Mouse (Mus musculus) embryonic facial prominence, embryonic 13.5 days (tissue): ENCODE data around the gene Phykpl. TPM values are rescaled to one million over a fixed set of nuclear protein-coding genes. Genes with fewer than 3 reads are reported as not detected.

Source experiments
- ATAC-seq: fragments of 200-750 bp; cut with Nextera tagmentation; 2 replicates; pipeline ENCODE4 v1.8.0; 2017; ENCODE audit warnings: low read depth; ENCODE audit not compliant: insufficient number of reproducible peaks, insufficient read depth, low FRiP score, low TSS enrichment
- H3K27ac ChIP-seq: fragments of 300-500 bp; sonication (generic); 2 replicates; pipeline ENCODE4 v1.5.1; 2015; ENCODE audit warnings: moderate library complexity, mild to moderate bottlenecking, inconsistent platforms
- H3K27me3 ChIP-seq: fragments of 300-500 bp; sonication (generic); 2 replicates; pipeline ENCODE4 v1.6.1; 2015; ENCODE audit warnings: mild to moderate bottlenecking, inconsistent platforms
- H3K36me3 ChIP-seq: fragments of 300-500 bp; sonication (generic); 2 replicates; pipeline ENCODE4 v1.6.1; 2015; ENCODE audit warnings: mild to moderate bottlenecking, inconsistent platforms
- H3K4me1 ChIP-seq: fragments of 300-500 bp; sonication (generic); 2 replicates; pipeline ENCODE4 v1.6.1; 2015; ENCODE audit warnings: inconsistent platforms
- H3K4me2 ChIP-seq: fragments of 300-500 bp; sonication (generic); 2 replicates; pipeline ENCODE4 v1.6.1; 2015; ENCODE audit warnings: moderate library complexity, mild to moderate bottlenecking, inconsistent platforms
- H3K4me3 ChIP-seq: fragments of 300-500 bp; sonication (generic); 2 replicates; pipeline ENCODE4 v1.5.1; 2015; ENCODE audit warnings: mild to moderate bottlenecking, inconsistent platforms
- H3K9ac ChIP-seq: fragments of 300-500 bp; sonication (generic); 2 replicates; pipeline ENCODE4 v1.6.1; 2015; ENCODE audit warnings: mild to moderate bottlenecking, inconsistent platforms
- H3K9me3 ChIP-seq: fragments of 300-500 bp; sonication (generic); 2 replicates; pipeline ENCODE4 v1.6.1; 2016; ENCODE audit warnings: inconsistent platforms
- WGBS: fragments of 180-500 bp; shearing (Covaris S2); methylation state at CpG from one replicate; pipeline ENCODE4 v1.1.7; 2015; ENCODE audit warnings: mixed read lengths; 5-methylcytosine and 5-hydroxymethylcytosine counted together
- polyA plus RNA-seq: library from polyadenylated mRNA; unstranded; fragments of >200 nt; fragmentation: Nextera tagmentation; extraction: Ambion mirVana; gene quantifications from 2 replicates; pipeline ENCODE4 v1.2.1, GENCODE M21; 2015

Phykpl gene
- polyA plus RNA-seq, 1 experiment from 2014 or later = 19.0 TPM

GRCm38 (mm10) chr11:51646245-51646644 lies 61.7 kb downstream of the Phykpl start:
- Histone ChIP-seq H3K27me3 (peaks cover 15% of the 10 kb centered on the region), H3K36me3 (peaks cover 34% of the 10 kb centered on the region), H3K4me3 (no peak overlapping the region), H3K9ac (peak overlapping the region; percentile 36; the same call in 1 of the 2 replicates), H3K27ac (no peak overlapping the region; the same call in 1 of the 2 replicates), H3K4me1 (peaks cover 39% of the 10 kb centered on the region), H3K9me3 (no peaks in the 10 kb centered on the region), H3K4me2 (no peak overlapping the region)
- ATAC-seq = no peak
- 73% methylated on average over 7 of the region's 7 CpGs for WGBS

- 61% methylated on average over 15 of the region's 15 CpGs for WGBS
- H3K4me2 ChIP-seq = no peak overlapping the region
Observed at GRCm38 (mm10) chr11:51646751-51647667, 62.5 kb downstream of the Phykpl start.

GRCm38 (mm10) chr11:51648566-51648965 lies 64.0 kb downstream of the Phykpl start:
- Histone ChIP-seq H3K9ac (peak overlapping the region; percentile 81; the same call in 1 of the 2 replicates), H3K4me3 (no peak overlapping the region), H3K36me3 (peaks cover 23% of the 10 kb centered on the region), H3K4me2 (peak overlapping the region; percentile 97), H3K9me3 (no peaks in the 10 kb centered on the region), H3K4me1 (peaks cover 34% of the 10 kb centered on the region), H3K27me3 (peaks cover 15% of the 10 kb centered on the region), H3K27ac (0 out of 2 replicates have a peak overlapping the region, but pooled peaks have one; percentile 28)
- no peak for ATAC-seq
- 12% methylated on average over 3 of the region's 3 CpGs for WGBS

More at GRCm38 (mm10) chr11:51646751-51647667, 62.5 kb downstream of the Phykpl start:
- peak overlapping the region; percentile 51 for H3K27ac ChIP-seq
- peaks cover 15% of the 10 kb centered on the region for H3K27me3 ChIP-seq
- peaks cover 39% of the 10 kb centered on the region for H3K4me1 ChIP-seq
- H3K9ac ChIP-seq = no peak overlapping the region
- ATAC-seq = no peak
- peaks cover 34% of the 10 kb centered on the region for H3K36me3 ChIP-seq
- no peaks in the 10 kb centered on the region for H3K9me3 ChIP-seq
- no peak overlapping the region for H3K4me3 ChIP-seq

GRCm38 (mm10) chr11:51649111-51649888 lies 64.7 kb downstream of the Phykpl start:
- Histone ChIP-seq H3K4me3 (peak overlapping the region; percentile 67), H3K36me3 (peaks cover 16% of the 10 kb centered on the region), H3K27me3 (peaks cover 15% of the 10 kb centered on the region), H3K27ac (peak overlapping the region; percentile 28; the same call in 1 of the 2 replicates), H3K4me1 (peaks cover 31% of the 10 kb centered on the region), H3K9ac (peak overlapping the region; percentile 81), H3K9me3 (no peaks in the 10 kb centered on the region), H3K4me2 (peak overlapping the region; percentile 97)
- 28% methylated on average over 11 of the region's 11 CpGs for WGBS
- ATAC-seq = no peak

- Histone ChIP-seq H3K9me3 (no peaks in the 10 kb centered on the region), H3K27ac (peak overlapping the region; percentile 28; the same call in 1 of the 2 replicates), H3K9ac (peak overlapping the region; percentile 81), H3K4me2 (peak overlapping the region; percentile 97), H3K27me3 (peaks cover 15% of the 10 kb centered on the region), H3K4me1 (peaks cover 36% of the 10 kb centered on the region), H3K36me3 (peaks cover 11% of the 10 kb centered on the region), H3K4me3 (peak overlapping the region; percentile 67)
- ATAC-seq = no peak
- WGBS = 5% methylated on average over 7 of the region's 7 CpGs
Observed at GRCm38 (mm10) chr11:51649889-51650199, 65.3 kb downstream of the Phykpl start.

- Histone ChIP-seq H3K4me1 (peaks cover 40% of the 10 kb centered on the region), H3K27me3 (peaks cover 15% of the 10 kb centered on the region), H3K4me2 (peak overlapping the region; percentile 97), H3K36me3 (peaks cover 7% of the 10 kb centered on the region), H3K9ac (peak overlapping the region; percentile 81), H3K9me3 (no peaks in the 10 kb centered on the region), H3K27ac (peak overlapping the region; percentile 66), H3K4me3 (peak overlapping the region; percentile 67)
- WGBS = under 1% methylated on average over 30 of the region's 30 CpGs
- no peak for ATAC-seq
Observed at GRCm38 (mm10) chr11:51650261-51650660, 65.7 kb downstream of the Phykpl start.

- H3K4me1 ChIP-seq = peaks cover 42% of the 10 kb centered on the region
- peak; percentile 40 for ATAC-seq
- H3K36me3 ChIP-seq = 0 out of 2 replicates have a peak, but pooled peaks cover under 1% of the 10 kb centered on the region
- WGBS = 2% methylated on average over 65 of the region's 70 CpGs
- H3K9ac ChIP-seq = peak within 1 kb of the TSS; percentile 81
- no peaks in the 10 kb centered on the region for H3K9me3 ChIP-seq
- peak within 1 kb of the TSS; percentile 66 for H3K27ac ChIP-seq
- H3K4me2 ChIP-seq = peak within 1 kb of the TSS; percentile 97
- H3K4me3 ChIP-seq = peak within 1 kb of the TSS; percentile 67
- peaks cover 15% of the 10 kb centered on the region for H3K27me3 ChIP-seq
Observed at GRCm38 (mm10) chr11:51650691-51651515, 66.3 kb downstream of the Phykpl start, which contains the start of the genes N4bp3 and D930048N14Rik. Gene N4bp3, minus strand, starts transcription at chr11:51650842. Gene D930048N14Rik, plus strand, starts transcription at chr11:51650954.

- 85% methylated on average over 4 of the region's 4 CpGs for WGBS
- Histone ChIP-seq H3K9me3 (no peaks in the 10 kb centered on the region), H3K27me3 (peaks cover 15% of the 10 kb centered on the region), H3K9ac (no peak overlapping the region), H3K4me3 (no peak overlapping the region), H3K27ac (no peak overlapping the region), H3K4me2 (no peak overlapping the region), H3K36me3 (no peaks in the 10 kb centered on the region), H3K4me1 (peaks cover 45% of the 10 kb centered on the region)
- ATAC-seq = no peak
Observed at GRCm38 (mm10) chr11:51652889-51653418, 68.4 kb downstream of the Phykpl start.

GRCm38 (mm10) chr11:51653736-51654135 lies 69.2 kb downstream of the Phykpl start:
- Histone ChIP-seq H3K4me1 (peaks cover 48% of the 10 kb centered on the region), H3K4me2 (no peak overlapping the region), H3K27ac (no peak overlapping the region), H3K27me3 (peaks cover 15% of the 10 kb centered on the region), H3K9me3 (no peaks in the 10 kb centered on the region), H3K9ac (0 out of 2 replicates have a peak overlapping the region, but pooled peaks have one; percentile 21), H3K36me3 (no peaks in the 10 kb centered on the region), H3K4me3 (no peak overlapping the region)
- 86% methylated on average over 6 of the region's 6 CpGs for WGBS
- no peak for ATAC-seq
